Mouse (Mus musculus) intestine, embryonic 16.5 days (tissue): ENCODE measurements around the gene Cox8b. TPM values are rescaled to one million over a fixed set of nuclear protein-coding genes. Genes with fewer than 3 reads are reported as not detected.

Source experiments
- ATAC-seq: fragments of 200-750 bp; cut with Nextera tagmentation; 2 replicates; pipeline ENCODE4 v1.8.0; 2017; ENCODE audit warnings: moderate TSS enrichment, moderate library complexity
- H3K27ac ChIP-seq: fragments of 300-500 bp; sonication (generic); 2 replicates; pipeline ENCODE4 v1.5.1; 2014; ENCODE audit warnings: mild to moderate bottlenecking, low read length
- H3K27me3 ChIP-seq: fragments of 300-500 bp; sonication (generic); replicated peaks from 2 replicates; pipeline ENCODE4 v1.6.1; 2014; ENCODE audit warnings: low read length, control low read depth, mixed read lengths; ENCODE audit not compliant: control insufficient read depth, insufficient read depth
- H3K36me3 ChIP-seq: fragments of 300-500 bp; sonication (generic); 2 replicates; pipeline ENCODE4 v1.6.1; 2014; ENCODE audit warnings: low read length, control low read depth; ENCODE audit not compliant: control insufficient read depth, insufficient read depth
- H3K4me1 ChIP-seq: fragments of 300-500 bp; sonication (generic); 2 replicates; pipeline ENCODE4 v1.6.1; 2014; ENCODE audit warnings: low read length, control low read depth, mixed read lengths; ENCODE audit not compliant: control insufficient read depth, insufficient read depth
- H3K4me2 ChIP-seq: fragments of 300-500 bp; sonication (generic); 2 replicates; pipeline ENCODE4 v1.6.1; 2014; ENCODE audit warnings: low read depth, low read length, control low read depth
- H3K4me3 ChIP-seq: fragments of 300-500 bp; sonication (generic); 2 replicates; pipeline ENCODE4 v1.5.1; 2014; ENCODE audit warnings: mild to moderate bottlenecking, low read length
- H3K9ac ChIP-seq: fragments of 300-500 bp; sonication (generic); 2 replicates; pipeline ENCODE4 v1.6.1; 2014; ENCODE audit warnings: low read depth, low read length
- H3K9me3 ChIP-seq: fragments of 300-500 bp; sonication (generic); 2 replicates; pipeline ENCODE4 v1.6.1; 2016; ENCODE audit warnings: low read length, control low read depth; ENCODE audit not compliant: control insufficient read depth
- WGBS: fragments of 180-500 bp; shearing (Covaris S2); extraction: QIAGEN DNeasy Blood & Tissue Kit; methylation state at CpG from one replicate; pipeline ENCODE4 v1.1.7; 2014; 5-methylcytosine and 5-hydroxymethylcytosine counted together
- polyA plus RNA-seq: library from polyadenylated mRNA; unstranded; fragments of >200 nt; fragmentation: Nextera tagmentation; extraction: Ambion mirVana; gene quantifications from 2 replicates; pipeline ENCODE4 v1.2.1, GENCODE M21; 2015

Gene Cox8b
- polyA plus RNA-seq, 1 experiment from 2014 or later, result 0.45 TPM

- Histone ChIP-seq H3K4me2 (peak within 1 kb of the TSS; percentile 50), H3K9me3 (no peaks in the 10 kb centered on the region), H3K36me3 (no peaks in the 10 kb centered on the region), H3K27ac (peak within 1 kb of the TSS; percentile 87), H3K4me1 (peaks cover 15% of the 10 kb centered on the region), H3K27me3 (no peaks in the 10 kb centered on the region), H3K9ac (peak within 1 kb of the TSS; percentile 84), H3K4me3 (peak within 1 kb of the TSS; percentile 81)
- ATAC-seq, result peak; percentile 97
- under 1% methylated on average over 59 of the region's 59 CpGs for WGBS
Measured at GRCm38 (mm10) chr7:140881696-140882468, 18.4 kb downstream of the Cox8b start, which contains the start of the genes Psmd13 and Sirt3. Gene Psmd13 (plus strand): TSS chr7:140881968. Gene Sirt3 (minus strand): TSS chr7:140882309.

- no peaks in the 10 kb centered on the region for H3K36me3 ChIP-seq
- peak overlapping the region; percentile 64; the same call in 1 of the 2 replicates for H3K27ac ChIP-seq
- H3K4me2 ChIP-seq, result peak overlapping the region; percentile 50
- H3K9ac ChIP-seq, result peak overlapping the region; percentile 84
- H3K4me3 ChIP-seq, result peak overlapping the region; percentile 81
- no peaks in the 10 kb centered on the region for H3K27me3 ChIP-seq
- peaks cover 15% of the 10 kb centered on the region for H3K4me1 ChIP-seq
- ATAC-seq, result peak; percentile 8
- no peaks in the 10 kb centered on the region for H3K9me3 ChIP-seq
- 11% methylated on average over 8 of the region's 8 CpGs for WGBS
Measured at GRCm38 (mm10) chr7:140880865-140881515, 19.3 kb downstream of the Cox8b start.

- Histone ChIP-seq H3K36me3 (no peaks in the 10 kb centered on the region), H3K4me2 (peak overlapping the region; percentile 50; the same call in 1 of the 2 replicates), H3K27ac (peak overlapping the region; percentile 64; the same call in 1 of the 2 replicates), H3K27me3 (no peaks in the 10 kb centered on the region), H3K9ac (peak overlapping the region; percentile 27; the same call in 1 of the 2 replicates), H3K4me3 (no peak overlapping the region), H3K9me3 (no peaks in the 10 kb centered on the region), H3K4me1 (peaks cover 15% of the 10 kb centered on the region)
- ATAC-seq, result no peak
- 63% methylated on average over 3 of the region's 3 CpGs for WGBS
Measured at GRCm38 (mm10) chr7:140880419-140880818, 19.8 kb downstream of the Cox8b start.

- Histone ChIP-seq H3K4me3 (no peak overlapping the region), H3K4me1 (peaks cover 15% of the 10 kb centered on the region), H3K27me3 (no peaks in the 10 kb centered on the region), H3K9ac (no peak overlapping the region), H3K36me3 (peaks cover 4% of the 10 kb centered on the region; the same call in 1 of the 2 replicates), H3K27ac (no peak overlapping the region), H3K9me3 (no peaks in the 10 kb centered on the region), H3K4me2 (no peak overlapping the region)
- WGBS, result 85% methylated on average over 7 of the region's 7 CpGs
- no peak for ATAC-seq
Measured at GRCm38 (mm10) chr7:140879355-140879754, 20.9 kb downstream of the Cox8b start.

GRCm38 (mm10) chr7:140877364-140877763, 22.9 kb downstream of the Cox8b start:
- Histone ChIP-seq H3K36me3 (peaks cover 5% of the 10 kb centered on the region; the same call in 1 of the 2 replicates), H3K9me3 (no peaks in the 10 kb centered on the region), H3K27ac (no peak overlapping the region), H3K27me3 (no peaks in the 10 kb centered on the region), H3K9ac (no peak overlapping the region), H3K4me3 (no peak overlapping the region), H3K4me1 (peaks cover 11% of the 10 kb centered on the region), H3K4me2 (no peak overlapping the region)
- WGBS, result 78% methylated on average over 6 of the region's 6 CpGs
- ATAC-seq, result no peak

GRCm38 (mm10) chr7:140874224-140874623, 26.0 kb downstream of the Cox8b start:
- no peak overlapping the region for H3K4me3 ChIP-seq
- ATAC-seq, result no peak
- H3K4me2 ChIP-seq, result no peak overlapping the region
- H3K27me3 ChIP-seq, result no peaks in the 10 kb centered on the region
- H3K27ac ChIP-seq, result no peak overlapping the region
- no peaks in the 10 kb centered on the region for H3K9me3 ChIP-seq
- 81% methylated on average over 4 of the region's 4 CpGs for WGBS
- H3K9ac ChIP-seq, result no peak overlapping the region
- H3K36me3 ChIP-seq, result peaks cover 5% of the 10 kb centered on the region; the same call in 1 of the 2 replicates
- peaks cover 2% of the 10 kb centered on the region; the same call in 1 of the 2 replicates for H3K4me1 ChIP-seq

GRCm38 (mm10) chr7:140864761-140865160, 35.5 kb downstream of the Cox8b start:
- Histone ChIP-seq H3K4me1 (no peaks in the 10 kb centered on the region), H3K4me2 (no peak overlapping the region), H3K4me3 (no peak overlapping the region), H3K27me3 (no peaks in the 10 kb centered on the region), H3K9ac (no peak overlapping the region), H3K27ac (no peak overlapping the region), H3K36me3 (peaks cover 17% of the 10 kb centered on the region), H3K9me3 (no peaks in the 10 kb centered on the region)
- WGBS, result 89% methylated on average over 12 of the region's 12 CpGs
- ATAC-seq, result no peak

GRCm38 (mm10) chr7:140860728-140861127, 39.5 kb downstream of the Cox8b start:
- Histone ChIP-seq H3K4me2 (no peak overlapping the region), H3K9ac (no peak overlapping the region), H3K36me3 (peaks cover 17% of the 10 kb centered on the region), H3K4me1 (peaks cover 13% of the 10 kb centered on the region), H3K9me3 (no peaks in the 10 kb centered on the region), H3K27me3 (no peaks in the 10 kb centered on the region), H3K27ac (no peak overlapping the region), H3K4me3 (no peak overlapping the region)
- ATAC-seq, result no peak
- WGBS, result 91% methylated on average over 5 of the region's 5 CpGs

- no peak overlapping the region for H3K9ac ChIP-seq
- no peak for ATAC-seq
- 73% methylated on average over 6 of the region's 6 CpGs for WGBS
- peaks cover 17% of the 10 kb centered on the region for H3K36me3 ChIP-seq
- H3K4me3 ChIP-seq, result no peak overlapping the region
- no peaks in the 10 kb centered on the region for H3K9me3 ChIP-seq
- H3K4me2 ChIP-seq, result no peak overlapping the region
- H3K27me3 ChIP-seq, result no peaks in the 10 kb centered on the region
- peaks cover 19% of the 10 kb centered on the region for H3K4me1 ChIP-seq
- no peak overlapping the region for H3K27ac ChIP-seq
Measured at GRCm38 (mm10) chr7:140859997-140860396, 40.2 kb downstream of the Cox8b start.
